Mouse (Mus musculus) bone marrow macrophage, adult 2 months (primary cell): Measurements from ENCODE around the gene Ccdc85c.

Experiments used
- CTCF ChIP-seq: IDR thresholded peaks from 2 replicates; pipeline ENCODE4 v1.5.1; 2012; ENCODE audit warnings: low read depth, mild to moderate bottlenecking, low read length, moderate library complexity
- POLR2A ChIP-seq: IDR thresholded peaks from 2 replicates; pipeline ENCODE4 v1.6.1; 2012; ENCODE audit warnings: mild to moderate bottlenecking, low read depth, low read length, borderline replicate concordance

GRCm38 (mm10) chr12:108301006-108301405 is 25.8 kb upstream of the Ccdc85c start:
- no peak for TF ChIP-seq CTCF
- no peak for TF ChIP-seq POLR2A
